Mouse (Mus musculus) liver, embryonic 15.5 days (tissue): ENCODE results near the gene Tfpi2. TPM values are rescaled to one million over a fixed set of nuclear protein-coding genes. Genes with fewer than 3 reads are reported as not detected.

Experiments used
- ATAC-seq: fragments of 200-750 bp; cut with Nextera tagmentation; 2 replicates; pipeline ENCODE4 v1.8.0; 2017; ENCODE audit warnings: moderate number of reproducible peaks, mild to moderate bottlenecking, moderate library complexity; ENCODE audit not compliant: insufficient read depth
- H3K27ac ChIP-seq: fragments of 300-500 bp; sonication (generic); replicated peaks from 2 replicates; pipeline ENCODE4 v1.5.1; 2015; ENCODE audit warnings: mild to moderate bottlenecking, inconsistent platforms
- H3K27me3 ChIP-seq: fragments of 300-500 bp; sonication (generic); 2 replicates; pipeline ENCODE4 v1.6.1; 2015; ENCODE audit warnings: mild to moderate bottlenecking, inconsistent platforms
- H3K36me3 ChIP-seq: fragments of 300-500 bp; sonication (generic); replicated peaks from 2 replicates; pipeline ENCODE4 v1.6.1; 2015; ENCODE audit warnings: moderate library complexity, mild to moderate bottlenecking, inconsistent platforms
- H3K4me1 ChIP-seq: fragments of 300-500 bp; sonication (generic); replicated peaks from 2 replicates; pipeline ENCODE4 v1.6.1; 2015; ENCODE audit warnings: inconsistent platforms
- H3K4me2 ChIP-seq: fragments of 300-500 bp; sonication (generic); 2 replicates; pipeline ENCODE4 v1.6.1; 2015; ENCODE audit warnings: moderate library complexity, mild to moderate bottlenecking, inconsistent platforms
- H3K4me3 ChIP-seq: fragments of 300-500 bp; sonication (generic); replicated peaks from 2 replicates; pipeline ENCODE4 v1.5.1; 2015; ENCODE audit warnings: mild to moderate bottlenecking, inconsistent platforms
- H3K9ac ChIP-seq: fragments of 300-500 bp; sonication (generic); 2 replicates; pipeline ENCODE4 v1.6.1; 2015; ENCODE audit warnings: moderate library complexity, mild to moderate bottlenecking, inconsistent platforms
- H3K9me3 ChIP-seq: fragments of 300-500 bp; sonication (generic); replicated peaks from 2 replicates; pipeline ENCODE4 v1.6.1; 2016; ENCODE audit warnings: inconsistent platforms
- WGBS: fragments of 180-500 bp; shearing (Covaris S2); methylation state at CpG from one replicate; pipeline ENCODE4 v1.1.7; 2015; ENCODE audit warnings: mixed read lengths; ENCODE audit not compliant: insufficient replicate concordance; 5-methylcytosine and 5-hydroxymethylcytosine counted together
- polyA plus RNA-seq: library from polyadenylated mRNA; unstranded; fragments of >200 nt; fragmentation: Nextera tagmentation; extraction: Ambion mirVana; gene quantifications from 2 replicates; pipeline ENCODE4 v1.2.1, GENCODE M21; 2015

Gene Tfpi2
- polyA plus RNA-seq, 1 experiment from 2014 or later = 23.1 TPM

DNA sequence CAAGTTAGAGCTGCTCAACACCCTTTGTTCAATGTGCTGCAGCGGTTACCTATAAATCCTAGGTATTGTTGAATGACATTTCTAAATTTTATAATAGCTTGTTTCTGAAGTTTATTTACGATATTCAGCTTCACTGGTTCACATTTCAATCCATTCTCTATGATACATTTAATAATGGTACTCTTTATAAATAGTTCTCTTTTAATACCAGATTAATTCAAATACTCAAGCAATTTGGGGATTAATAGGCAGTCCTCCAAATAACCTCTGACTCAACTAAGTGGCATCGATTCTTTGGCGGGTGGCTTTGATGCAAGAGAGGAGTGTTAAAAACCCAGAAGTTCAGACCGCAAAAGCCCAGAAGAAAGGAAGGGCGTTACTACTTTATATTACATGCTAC lies 4.8 kb upstream of the Tfpi2 start, which contains the start of gene Gngt1:
Gene Gngt1 (plus strand): TSS at position 301 of the 400 bp plus-strand sequence.
- no peak for ATAC-seq
- H3K4me3 ChIP-seq = no peak within 1 kb of the TSS
- H3K4me2 ChIP-seq = no peak within 1 kb of the TSS
- H3K27ac ChIP-seq = no peak within 1 kb of the TSS
- no peak within 1 kb of the TSS for H3K9ac ChIP-seq
- no peaks in the 10 kb centered on the region for H3K27me3 ChIP-seq
- no peaks in the 10 kb centered on the region for H3K36me3 ChIP-seq
- H3K9me3 ChIP-seq = no peaks in the 10 kb centered on the region
- no peaks in the 10 kb centered on the region for H3K4me1 ChIP-seq
- 76% methylated on average over 6 of the region's 6 CpGs for WGBS

DNA sequence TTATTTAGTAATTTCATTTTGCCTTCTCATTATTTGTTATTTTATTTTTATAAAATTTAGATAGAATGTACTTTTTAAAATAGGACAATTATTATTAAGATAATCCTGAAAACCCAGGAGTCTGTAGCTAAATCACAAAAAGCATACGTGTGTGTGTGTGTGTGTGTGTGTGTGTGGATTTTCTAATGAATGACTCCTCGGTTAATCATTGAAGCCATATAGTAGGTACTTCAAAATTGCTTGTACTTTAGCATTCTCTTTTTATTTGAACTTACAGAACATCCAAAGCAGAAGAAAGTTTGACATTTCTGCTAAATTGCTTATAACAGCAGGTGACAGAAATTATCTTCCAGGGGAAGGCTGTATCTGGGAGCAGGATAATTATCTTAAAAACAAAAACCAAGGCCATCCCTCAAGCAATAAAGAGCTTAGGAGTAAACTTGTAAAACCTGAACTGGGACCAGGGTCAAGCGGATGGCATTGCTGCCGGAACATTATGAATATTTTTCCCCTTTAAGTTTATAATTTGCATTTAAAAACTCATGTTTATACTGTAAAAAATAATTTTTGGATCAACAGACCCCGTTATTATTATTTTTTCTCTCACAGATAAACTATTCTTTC lies 5.9 kb downstream of the Tfpi2 start:
- Histone ChIP-seq H3K4me2 (no peak overlapping the region), H3K36me3 (no peaks in the 10 kb centered on the region), H3K9ac (no peak overlapping the region), H3K9me3 (no peaks in the 10 kb centered on the region), H3K4me3 (no peak overlapping the region), H3K27ac (no peak overlapping the region), H3K4me1 (no peaks in the 10 kb centered on the region), H3K27me3 (no peaks in the 10 kb centered on the region)
- 62% methylated on average over 5 of the region's 5 CpGs for WGBS
- ATAC-seq = no peak

DNA sequence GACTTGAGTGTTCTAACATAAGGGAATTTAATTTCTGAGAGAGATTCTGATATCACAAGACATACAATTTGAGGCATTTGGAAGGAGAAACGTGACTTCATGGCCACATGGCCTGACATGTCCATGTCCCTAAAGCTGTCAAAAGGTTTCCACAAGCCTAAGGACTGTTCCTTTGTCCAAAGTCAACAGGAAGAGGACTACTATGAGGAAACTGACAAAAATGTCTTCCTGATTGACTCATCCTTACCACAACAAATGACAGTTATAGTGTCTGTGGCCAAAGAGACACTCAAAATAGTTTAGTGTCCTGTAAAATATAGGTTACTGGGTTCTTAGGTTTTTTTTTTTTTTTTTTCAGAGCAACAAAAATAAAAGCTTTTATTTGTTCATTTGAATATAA lies 15.0 kb downstream of the Tfpi2 start:
- WGBS = 25% methylated on average over 1 of the region's 1 CpGs
- H3K4me3 ChIP-seq = no peak overlapping the region
- no peaks in the 10 kb centered on the region for H3K36me3 ChIP-seq
- H3K4me1 ChIP-seq = no peaks in the 10 kb centered on the region
- no peak overlapping the region for H3K4me2 ChIP-seq
- H3K9me3 ChIP-seq = no peaks in the 10 kb centered on the region
- no peak overlapping the region for H3K9ac ChIP-seq
- no peak overlapping the region for H3K27ac ChIP-seq
- no peaks in the 10 kb centered on the region for H3K27me3 ChIP-seq
- no peak for ATAC-seq

DNA sequence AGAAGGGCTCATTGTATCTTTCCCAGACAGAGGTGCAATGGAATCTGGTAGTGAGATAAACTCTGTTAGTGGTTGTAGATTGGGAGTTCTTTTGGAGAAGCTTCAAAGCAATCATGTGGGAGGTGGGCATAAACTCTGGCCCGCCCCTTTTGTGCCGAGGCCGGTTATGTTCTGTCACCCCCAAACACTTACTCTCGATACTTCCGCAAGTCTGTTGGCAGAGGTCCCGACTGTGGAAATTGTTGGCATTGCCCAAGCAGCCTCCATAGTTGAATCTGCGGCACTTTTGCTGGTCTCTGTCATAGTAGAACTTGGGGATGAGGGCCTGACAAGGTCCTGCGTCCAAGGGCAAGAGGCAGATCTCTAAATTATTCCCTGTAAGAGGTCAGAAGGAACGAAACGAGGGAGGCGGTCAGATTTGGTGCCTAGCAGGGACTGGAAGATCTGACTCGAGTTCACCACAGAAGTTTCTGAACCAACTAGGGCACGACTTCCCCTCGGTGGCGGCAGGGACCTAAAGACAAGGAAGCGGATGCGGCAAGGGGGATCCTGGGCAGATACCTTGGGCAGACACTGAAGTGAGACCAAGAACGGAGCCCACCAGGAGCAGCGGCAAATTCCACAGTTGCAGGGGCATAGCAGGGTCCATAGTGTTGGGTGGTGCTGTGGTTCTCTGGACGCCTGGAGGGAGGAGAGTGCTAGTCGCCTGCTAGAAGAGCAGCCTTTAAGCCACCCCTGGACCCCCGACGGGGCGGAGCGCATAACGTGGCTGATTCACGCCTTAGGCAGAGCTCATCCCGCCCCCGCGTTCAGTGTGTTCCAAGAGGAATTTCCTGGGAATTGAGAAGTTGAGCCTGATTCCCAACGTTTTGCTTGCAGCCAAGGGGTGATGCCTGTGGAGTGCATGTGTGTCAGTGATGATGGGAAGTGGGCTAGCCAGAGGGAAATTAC lies 20.8 kb downstream of the Tfpi2 start:
- no peak for ATAC-seq
- no peaks in the 10 kb centered on the region for H3K27me3 ChIP-seq
- H3K4me2 ChIP-seq = peak overlapping the region; percentile 23
- no peaks in the 10 kb centered on the region for H3K9me3 ChIP-seq
- H3K9ac ChIP-seq = no peak overlapping the region
- WGBS = 18% methylated on average over 31 of the region's 31 CpGs
- no peak overlapping the region for H3K4me3 ChIP-seq
- no peak overlapping the region for H3K27ac ChIP-seq
- no peaks in the 10 kb centered on the region for H3K36me3 ChIP-seq
- no peaks in the 10 kb centered on the region for H3K4me1 ChIP-seq

GRCm38 (mm10) chr6:3954969-3955368 lies 33.8 kb downstream of the Tfpi2 start:
- ATAC-seq = no peak
- Histone ChIP-seq H3K27me3 (no peaks in the 10 kb centered on the region), H3K4me1 (no peaks in the 10 kb centered on the region), H3K4me3 (no peak overlapping the region), H3K27ac (no peak overlapping the region), H3K9me3 (no peaks in the 10 kb centered on the region), H3K4me2 (no peak overlapping the region), H3K9ac (no peak overlapping the region), H3K36me3 (no peaks in the 10 kb centered on the region)
- 46% methylated on average over 4 of the region's 4 CpGs for WGBS

DNA sequence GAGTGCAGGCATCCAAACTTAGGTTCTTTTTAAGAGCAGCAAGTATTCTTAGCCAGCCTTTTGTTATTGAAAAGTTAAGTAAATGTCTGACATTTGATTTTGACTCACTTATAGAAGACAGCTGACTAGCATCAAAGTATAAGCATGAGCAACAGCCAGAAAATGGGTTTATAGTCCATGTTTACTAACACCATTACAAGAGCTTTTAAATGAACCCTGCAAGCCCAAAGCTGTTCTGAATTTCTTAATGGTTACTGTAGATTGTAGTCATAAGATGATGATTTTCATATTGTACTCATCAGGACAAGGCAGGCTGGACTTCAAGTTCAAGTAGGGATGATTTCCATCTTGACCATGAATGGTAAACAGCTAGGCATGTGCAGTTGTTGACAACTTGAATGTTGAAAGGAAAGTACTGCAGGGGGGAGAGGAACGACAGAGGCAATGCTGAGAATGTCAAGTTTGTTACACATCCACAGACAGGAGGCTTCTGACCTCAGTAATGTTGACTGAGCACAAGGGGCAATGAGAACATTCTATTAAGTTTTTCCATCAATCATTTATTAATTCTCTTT lies 52.5 kb downstream of the Tfpi2 start:
- no peak for ATAC-seq
- WGBS = 45% methylated on average over 1 of the region's 1 CpGs
- H3K4me2 ChIP-seq = no peak overlapping the region
- no peak overlapping the region for H3K9ac ChIP-seq
- no peak overlapping the region for H3K4me3 ChIP-seq
- no peaks in the 10 kb centered on the region for H3K27me3 ChIP-seq
- H3K27ac ChIP-seq = no peak overlapping the region
- H3K36me3 ChIP-seq = no peaks in the 10 kb centered on the region
- H3K9me3 ChIP-seq = no peaks in the 10 kb centered on the region
- H3K4me1 ChIP-seq = no peaks in the 10 kb centered on the region

DNA sequence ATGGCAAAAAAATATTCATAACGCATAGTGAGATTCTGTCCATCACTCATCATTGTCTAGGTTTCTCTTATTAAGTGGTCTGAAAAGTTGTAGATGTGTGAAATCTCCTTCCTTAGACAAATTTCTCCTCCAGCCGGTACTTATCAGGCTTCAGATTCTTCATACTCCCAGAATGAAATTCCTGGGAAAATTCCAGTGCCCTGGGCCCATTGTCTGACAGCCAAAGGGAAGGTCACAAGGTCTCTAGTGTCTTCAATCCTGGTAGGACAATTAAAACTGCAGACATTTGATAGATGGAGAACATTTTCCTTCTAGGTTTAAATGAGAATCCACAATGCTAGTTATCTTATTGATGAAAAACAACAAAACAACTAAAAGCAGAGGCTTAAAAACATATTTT lies 53.1 kb downstream of the Tfpi2 start:
- 66% methylated on average over 2 of the region's 2 CpGs for WGBS

DNA sequence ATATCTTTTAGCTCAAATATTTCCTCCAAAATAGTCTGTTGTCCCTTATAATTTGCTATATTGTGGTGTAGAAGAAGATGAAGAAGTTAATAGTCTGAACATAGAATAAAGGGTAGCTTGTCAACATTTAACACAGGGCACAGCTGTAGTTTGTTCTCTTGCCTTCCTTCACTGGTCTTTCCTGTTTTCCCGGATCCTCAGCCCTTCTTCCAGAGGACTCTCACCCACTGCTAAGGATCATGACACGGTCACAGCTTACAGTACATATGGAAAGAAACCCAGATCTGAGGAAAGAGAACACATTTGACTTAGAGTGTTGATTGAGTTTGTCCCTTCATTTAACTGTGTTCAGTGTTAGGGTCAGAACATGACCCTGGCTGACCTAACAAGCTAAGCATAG lies 53.7 kb downstream of the Tfpi2 start:
- no peaks in the 10 kb centered on the region for H3K27me3 ChIP-seq
- H3K27ac ChIP-seq = no peak overlapping the region
- WGBS = 29% methylated on average over 2 of the region's 2 CpGs
- H3K9me3 ChIP-seq = no peaks in the 10 kb centered on the region
- no peaks in the 10 kb centered on the region for H3K36me3 ChIP-seq
- H3K9ac ChIP-seq = no peak overlapping the region
- H3K4me2 ChIP-seq = no peak overlapping the region
- no peak for ATAC-seq
- H3K4me1 ChIP-seq = no peaks in the 10 kb centered on the region
- no peak overlapping the region for H3K4me3 ChIP-seq

More for the DNA sequence above, 53.1 kb downstream of the Tfpi2 start:
- no peak for ATAC-seq
- no peaks in the 10 kb centered on the region for H3K36me3 ChIP-seq
- no peaks in the 10 kb centered on the region for H3K9me3 ChIP-seq
- no peaks in the 10 kb centered on the region for H3K4me1 ChIP-seq
- H3K9ac ChIP-seq = no peak overlapping the region
- H3K27me3 ChIP-seq = no peaks in the 10 kb centered on the region
- no peak overlapping the region for H3K4me3 ChIP-seq
- H3K4me2 ChIP-seq = no peak overlapping the region
- no peak overlapping the region for H3K27ac ChIP-seq

- Histone ChIP-seq H3K4me1 (no peaks in the 10 kb centered on the region), H3K27me3 (no peaks in the 10 kb centered on the region), H3K4me3 (no peak overlapping the region), H3K36me3 (no peaks in the 10 kb centered on the region), H3K4me2 (no peak overlapping the region), H3K9ac (no peak overlapping the region), H3K9me3 (no peaks in the 10 kb centered on the region), H3K27ac (no peak overlapping the region)
- ATAC-seq = no peak
- WGBS = 39% methylated on average over 4 of the region's 4 CpGs
Observed at GRCm38 (mm10) chr6:3926140-3926539, 62.6 kb downstream of the Tfpi2 start.

- WGBS = 52% methylated on average over 4 of the region's 4 CpGs
- Histone ChIP-seq H3K4me2 (no peak overlapping the region), H3K27ac (no peak overlapping the region), H3K36me3 (no peaks in the 10 kb centered on the region), H3K9me3 (no peaks in the 10 kb centered on the region), H3K4me3 (no peak overlapping the region), H3K4me1 (no peaks in the 10 kb centered on the region), H3K9ac (no peak overlapping the region), H3K27me3 (no peaks in the 10 kb centered on the region)
- no peak for ATAC-seq
Observed at GRCm38 (mm10) chr6:3922870-3923269, 65.8 kb downstream of the Tfpi2 start.

DNA sequence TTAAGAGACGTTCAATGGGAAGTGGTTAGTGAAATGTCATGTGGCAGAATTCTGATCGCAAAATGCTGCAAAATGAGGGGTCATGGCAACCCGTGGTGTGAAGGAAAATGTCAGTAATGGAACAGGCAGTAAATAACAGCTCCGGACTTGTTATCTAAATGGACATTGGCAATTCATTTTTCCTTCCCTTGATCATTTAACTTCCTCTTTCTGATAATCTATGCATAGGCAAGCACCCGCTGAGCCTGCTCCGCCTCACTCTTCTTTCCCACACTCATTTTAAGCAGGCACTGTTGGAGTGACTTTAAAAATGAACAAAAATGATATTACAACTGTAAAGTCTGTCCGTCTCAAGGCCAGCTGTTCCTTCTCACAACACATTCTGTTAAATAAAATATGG lies 72.7 kb downstream of the Tfpi2 start:
- WGBS = 18% methylated on average over 7 of the region's 7 CpGs
- Histone ChIP-seq H3K4me3 (no peak overlapping the region), H3K4me1 (no peaks in the 10 kb centered on the region), H3K27ac (no peak overlapping the region), H3K9ac (no peak overlapping the region), H3K4me2 (no peak overlapping the region), H3K36me3 (no peaks in the 10 kb centered on the region), H3K27me3 (no peaks in the 10 kb centered on the region), H3K9me3 (no peaks in the 10 kb centered on the region)
- no peak for ATAC-seq
